Mouse (Mus musculus) limb, embryonic 12.5 days (tissue): Measurements from ENCODE around the gene Fancm. TPM values are rescaled to one million over a fixed set of nuclear protein-coding genes. Genes with fewer than 3 reads are reported as not detected.
"Not testable (repeated sequence)": the region's sequence is repeated elsewhere in the genome, so short reads cannot be mapped to it uniquely, and the experiment has no call there.

Experiments used
- ATAC-seq: fragments of 200-750 bp; cut with Nextera tagmentation; 2 replicates; pipeline ENCODE4 v1.8.0; 2017; ENCODE audit warnings: low read depth, moderate TSS enrichment; ENCODE audit not compliant: insufficient number of reproducible peaks, insufficient read depth, low FRiP score, low TSS enrichment
- H3K27ac ChIP-seq: fragments of 300-500 bp; sonication (generic); 2 replicates; pipeline ENCODE4 v1.5.1; 2016; ENCODE audit warnings: mild to moderate bottlenecking, moderate library complexity
- H3K27me3 ChIP-seq: fragments of 300-500 bp; sonication (generic); 2 replicates; pipeline ENCODE4 v1.6.1; 2016; ENCODE audit warnings: mild to moderate bottlenecking, moderate library complexity
- H3K36me3 ChIP-seq: fragments of 300-500 bp; sonication (generic); 2 replicates; pipeline ENCODE4 v1.6.1; 2016; ENCODE audit warnings: mild to moderate bottlenecking, moderate library complexity
- H3K4me1 ChIP-seq: fragments of 300-500 bp; sonication (generic); replicated peaks from 2 replicates; pipeline ENCODE4 v1.6.1; 2016
- H3K4me2 ChIP-seq: fragments of 300-500 bp; sonication (generic); 2 replicates; pipeline ENCODE4 v1.6.1; 2016; ENCODE audit warnings: mild to moderate bottlenecking, moderate library complexity
- H3K4me3 ChIP-seq: fragments of 300-500 bp; sonication (generic); replicated peaks from 2 replicates; pipeline ENCODE4 v1.5.1; 2016; ENCODE audit warnings: mild to moderate bottlenecking
- H3K9ac ChIP-seq: fragments of 300-500 bp; sonication (generic); replicated peaks from 2 replicates; pipeline ENCODE4 v1.6.1; 2016; ENCODE audit warnings: mild to moderate bottlenecking, moderate library complexity
- H3K9me3 ChIP-seq: fragments of 300-500 bp; sonication (generic); 2 replicates; pipeline ENCODE4 v1.6.1; 2016; ENCODE audit warnings: mild to moderate bottlenecking, moderate library complexity
- WGBS: fragments of 180-500 bp; shearing (Covaris S2); methylation state at CpG from one replicate; pipeline ENCODE4 v1.1.7; 2016; 5-methylcytosine and 5-hydroxymethylcytosine counted together
- polyA plus RNA-seq: library from polyadenylated mRNA; unstranded; fragments of >200 nt; fragmentation: Nextera tagmentation; extraction: Ambion mirVana; gene quantifications from 2 replicates; pipeline ENCODE4 v1.2.1, GENCODE M21; 2016

Fancm gene
- polyA plus RNA-seq, 1 experiment from 2014 or later, result 25.4 TPM

- WGBS, result 5% methylated on average over 21 of the region's 21 CpGs
- peak; percentile 50 for ATAC-seq
- Histone ChIP-seq H3K9me3 (no peaks in the 10 kb centered on the region), H3K27me3 (no peaks in the 10 kb centered on the region), H3K4me2 (peak overlapping the region; percentile 69), H3K36me3 (peaks cover 16% of the 10 kb centered on the region), H3K27ac (peak overlapping the region; percentile 93), H3K4me1 (peaks cover 24% of the 10 kb centered on the region), H3K9ac (peak overlapping the region; percentile 89), H3K4me3 (peak overlapping the region; percentile 89)
Observed at GRCm38 (mm10) chr12:65072911-65073610, 2.3 kb upstream of the Fancm start.

GRCm38 (mm10) chr12:65073611-65074178 is 1.7 kb upstream of the Fancm start, which contains the start of gene Fkbp3:
Fkbp3 (minus strand) TSS chr12:65074007.
- under 1% methylated on average over 49 of the region's 49 CpGs for WGBS
- peaks cover 24% of the 10 kb centered on the region for H3K4me1 ChIP-seq
- H3K27ac ChIP-seq, result peak within 1 kb of the TSS; percentile 93
- peak within 1 kb of the TSS; percentile 69 for H3K4me2 ChIP-seq
- H3K9me3 ChIP-seq, result no peaks in the 10 kb centered on the region
- peak within 1 kb of the TSS; percentile 89 for H3K9ac ChIP-seq
- peaks cover 10% of the 10 kb centered on the region for H3K36me3 ChIP-seq
- peak within 1 kb of the TSS; percentile 89 for H3K4me3 ChIP-seq
- peak; percentile 99 for ATAC-seq
- H3K27me3 ChIP-seq, result no peaks in the 10 kb centered on the region

- H3K4me1 ChIP-seq, result peaks cover 24% of the 10 kb centered on the region
- peak overlapping the region; percentile 89 for H3K27ac ChIP-seq
- 0 out of 2 replicates have a peak overlapping the region, but pooled peaks have one; percentile 89 for H3K9ac ChIP-seq
- H3K4me2 ChIP-seq, result peak overlapping the region; percentile 69
- ATAC-seq, result no peak
- H3K9me3 ChIP-seq, result no peaks in the 10 kb centered on the region
- no peaks in the 10 kb centered on the region for H3K27me3 ChIP-seq
- peaks cover 7% of the 10 kb centered on the region; the same call in 1 of the 2 replicates for H3K36me3 ChIP-seq
- peak overlapping the region; percentile 89 for H3K4me3 ChIP-seq
- 41% methylated on average over 7 of the region's 7 CpGs for WGBS
Observed at GRCm38 (mm10) chr12:65074651-65075050, 752 bp upstream of the Fancm start.

- Histone ChIP-seq H3K9me3 (no peaks in the 10 kb centered on the region), H3K4me1 (peaks cover 24% of the 10 kb centered on the region), H3K4me3 (peak overlapping the region; percentile 89), H3K27ac (peak overlapping the region; percentile 89), H3K36me3 (peaks cover 16% of the 10 kb centered on the region), H3K27me3 (no peaks in the 10 kb centered on the region), H3K4me2 (peak overlapping the region; percentile 69), H3K9ac (peak overlapping the region; percentile 84)
- WGBS, result 0% methylated on average over 41 of the region's 41 CpGs
- no peak; the same call in 1 of the 2 replicates for ATAC-seq
Observed at GRCm38 (mm10) chr12:65075733-65076310, 419 bp downstream of the Fancm start.

- ATAC-seq, result no peak
- H3K4me1 ChIP-seq, result peaks cover 24% of the 10 kb centered on the region
- no peaks in the 10 kb centered on the region for H3K9me3 ChIP-seq
- peaks cover 22% of the 10 kb centered on the region for H3K36me3 ChIP-seq
- H3K9ac ChIP-seq, result 0 out of 2 replicates have a peak overlapping the region, but pooled peaks have one; percentile 84
- no peak overlapping the region for H3K27ac ChIP-seq
- peak overlapping the region; percentile 69 for H3K4me2 ChIP-seq
- H3K27me3 ChIP-seq, result no peaks in the 10 kb centered on the region
- H3K4me3 ChIP-seq, result peak overlapping the region; percentile 89
- 76% methylated on average over 9 of the region's 9 CpGs for WGBS
Observed at GRCm38 (mm10) chr12:65076906-65077305, 1.5 kb downstream of the Fancm start.

GRCm38 (mm10) chr12:65108746-65109145 is 33.3 kb downstream of the Fancm start:
- H3K4me3 ChIP-seq, result no peak overlapping the region
- WGBS, result 86% methylated on average over 1 of the region's 1 CpGs
- H3K4me2 ChIP-seq, result no peak overlapping the region
- H3K27me3 ChIP-seq, result no peaks in the 10 kb centered on the region
- no peak overlapping the region for H3K9ac ChIP-seq
- H3K36me3 ChIP-seq, result peaks cover 70% of the 10 kb centered on the region
- H3K4me1 ChIP-seq, result no peaks in the 10 kb centered on the region
- no peak overlapping the region for H3K27ac ChIP-seq
- ATAC-seq, result no peak
- H3K9me3 ChIP-seq, result no peaks in the 10 kb centered on the region

GRCm38 (mm10) chr12:65111503-65111902 is 36.1 kb downstream of the Fancm start:
- Histone ChIP-seq H3K27me3 (no peaks in the 10 kb centered on the region), H3K27ac (no peak overlapping the region), H3K36me3 (peaks cover 73% of the 10 kb centered on the region), H3K4me2 (no peak overlapping the region), H3K9ac (no peak overlapping the region), H3K4me1 (no peaks in the 10 kb centered on the region), H3K9me3 (no peaks in the 10 kb centered on the region), H3K4me3 (no peak overlapping the region)
- 90% methylated on average over 3 of the region's 3 CpGs for WGBS
- ATAC-seq, result no peak

GRCm38 (mm10) chr12:65112811-65113210 is 37.4 kb downstream of the Fancm start:
- ATAC-seq, result no peak
- Histone ChIP-seq H3K36me3 (peaks cover 74% of the 10 kb centered on the region), H3K4me2 (no peak overlapping the region), H3K4me1 (no peaks in the 10 kb centered on the region), H3K9me3 (no peaks in the 10 kb centered on the region), H3K9ac (no peak overlapping the region), H3K27me3 (no peaks in the 10 kb centered on the region), H3K27ac (no peak overlapping the region), H3K4me3 (no peak overlapping the region)
- 97% methylated on average over 1 of the region's 1 CpGs for WGBS

- Histone ChIP-seq H3K9me3 (no peaks in the 10 kb centered on the region), H3K36me3 (peaks cover 77% of the 10 kb centered on the region), H3K27me3 (no peaks in the 10 kb centered on the region), H3K9ac (no peak overlapping the region), H3K27ac (no peak overlapping the region), H3K4me2 (no peak overlapping the region), H3K4me1 (no peaks in the 10 kb centered on the region), H3K4me3 (no peak overlapping the region)
- 84% methylated on average over 4 of the region's 4 CpGs for WGBS
- no peak for ATAC-seq
Observed at GRCm38 (mm10) chr12:65113925-65114324, 38.5 kb downstream of the Fancm start.

- H3K9ac ChIP-seq, H3K27me3 ChIP-seq, H3K27ac ChIP-seq, H3K9me3 ChIP-seq, H3K4me2 ChIP-seq, H3K4me3 ChIP-seq, H3K4me1 ChIP-seq, ATAC-seq: not testable (repeated sequence)
- 93% methylated on average over 3 of the region's 3 CpGs for WGBS
- peaks cover 75% of the 10 kb centered on the region for H3K36me3 ChIP-seq
Observed at GRCm38 (mm10) chr12:65114978-65115377, 39.6 kb downstream of the Fancm start.

- no peaks in the 10 kb centered on the region for H3K4me1 ChIP-seq
- H3K36me3 ChIP-seq, result peaks cover 90% of the 10 kb centered on the region
- no peak overlapping the region for H3K9ac ChIP-seq
- H3K4me2 ChIP-seq, result no peak overlapping the region
- no peaks in the 10 kb centered on the region for H3K27me3 ChIP-seq
- WGBS, result 88% methylated on average over 7 of the region's 7 CpGs
- H3K4me3 ChIP-seq, result no peak overlapping the region
- H3K9me3 ChIP-seq, result no peaks in the 10 kb centered on the region
- no peak for ATAC-seq
- H3K27ac ChIP-seq, result no peak overlapping the region
Observed at GRCm38 (mm10) chr12:65118968-65119367, 43.6 kb downstream of the Fancm start.
